Mouse (Mus musculus) cerebellum, adult 11 months (tissue): ENCODE results near the gene Cd276.

ENCODE experiments used
- DNase-seq: peaks from one replicate; pipeline ENCODE4 v3.0.0; 2022

The Cd276 gene

DNA sequence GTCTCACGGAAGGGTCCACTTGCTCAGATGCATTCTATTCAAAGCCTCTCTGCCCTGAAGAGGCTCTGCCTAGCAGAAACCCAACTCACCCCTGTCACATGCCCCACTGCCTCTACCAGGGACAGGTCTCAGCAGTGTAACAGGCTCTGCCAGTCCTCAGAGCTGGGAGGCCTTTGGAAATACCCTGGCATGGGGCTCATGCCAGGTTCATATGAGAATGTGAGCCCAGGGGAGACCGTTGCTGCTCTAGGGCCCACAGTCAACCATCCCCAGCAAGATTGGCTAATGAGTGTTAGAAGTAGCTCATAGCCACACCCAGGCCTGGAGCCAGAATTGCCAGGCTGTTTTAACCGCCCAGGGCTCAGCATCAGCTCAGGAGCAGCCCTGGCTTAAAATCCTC, 5.5 kb downstream of the Cd276 start:
- no peak for DNase-seq

- no peak for DNase-seq
These were observed 6.3 kb downstream of the Cd276 start for GRCm38 (mm10) chr9:58548897-58549296.

DNA sequence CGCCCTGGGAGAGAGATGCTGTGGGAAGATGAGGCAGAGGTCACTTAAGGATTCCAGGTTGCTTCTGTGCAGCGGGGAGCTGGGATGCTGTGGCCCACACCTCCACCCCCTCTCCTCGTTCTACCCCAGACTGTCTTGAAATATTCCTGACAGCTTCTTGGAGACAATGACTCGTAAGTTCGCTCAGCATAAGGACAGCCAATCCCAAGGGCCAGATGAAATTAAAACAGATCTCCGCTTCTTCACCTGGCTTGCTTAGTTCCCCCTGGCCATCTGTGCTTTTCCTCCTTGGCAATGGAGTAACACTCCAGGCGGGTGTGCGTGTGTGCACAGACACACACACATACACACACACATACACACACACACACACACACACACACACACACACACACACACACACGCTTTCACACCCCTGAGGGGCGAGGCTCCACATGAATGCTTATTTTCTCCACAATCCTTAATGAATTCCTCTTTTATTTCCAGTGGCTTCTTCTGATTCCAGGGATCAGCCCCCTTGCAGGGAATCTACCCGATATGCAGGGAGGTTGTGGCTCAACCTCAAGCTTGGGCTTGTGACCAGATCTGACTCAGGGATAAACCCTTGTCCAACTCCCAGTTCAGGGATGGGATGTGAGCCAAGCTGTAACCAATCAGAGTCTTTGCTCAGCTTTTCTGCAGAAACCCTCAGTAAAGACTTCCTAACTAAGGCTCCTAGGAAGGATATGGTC, 8.4 kb downstream of the Cd276 start:
- peak; percentile 64 for DNase-seq

DNA sequence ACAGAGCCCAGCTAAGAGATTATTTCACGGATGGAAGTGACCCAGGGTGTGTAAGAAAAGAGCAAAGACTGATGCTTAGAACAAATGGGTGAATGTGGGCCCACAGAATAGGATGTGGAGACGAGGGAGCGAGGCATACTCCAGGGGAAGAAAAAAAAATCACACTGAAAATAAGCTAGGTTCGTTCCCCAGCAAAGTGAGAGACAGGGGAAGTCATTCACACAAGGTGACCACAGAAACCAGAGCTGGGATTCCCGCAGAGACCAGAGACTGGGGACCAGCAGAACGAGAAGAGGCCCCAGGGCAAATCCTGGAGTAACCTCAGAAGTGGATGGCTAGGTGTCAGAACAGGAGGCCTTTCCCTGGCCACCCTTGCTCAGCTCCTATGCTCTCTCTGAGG, 9.8 kb downstream of the Cd276 start:
- no peak for DNase-seq

DNA sequence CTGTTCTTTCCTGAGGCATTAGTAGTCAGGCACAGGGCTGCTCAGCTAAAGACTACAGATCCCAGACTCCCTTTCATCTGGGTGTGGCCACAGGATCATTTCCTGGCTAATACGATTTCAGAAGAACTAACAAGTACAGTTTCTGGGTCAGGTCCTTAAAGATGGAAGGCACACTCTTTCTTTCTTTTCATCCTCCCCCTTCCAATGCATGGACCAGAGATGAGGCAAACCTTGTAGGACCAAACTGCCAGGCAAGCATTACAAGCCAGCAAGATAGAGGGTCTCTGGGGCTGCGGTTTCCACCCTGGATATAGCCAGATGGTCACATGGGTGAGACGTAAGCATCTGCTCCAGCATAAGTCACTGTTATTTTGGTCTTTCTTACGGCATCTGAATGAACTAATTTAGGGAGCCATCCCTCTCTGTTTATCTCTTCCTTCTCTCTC, 10.3 kb downstream of the Cd276 start:
- no peak for DNase-seq

- peak; percentile 50 for DNase-seq
These were observed 13.3 kb downstream of the Cd276 start for GRCm38 (mm10) chr9:58541895-58542338.

GRCm38 (mm10) chr9:58539886-58540285, 15.4 kb downstream of the Cd276 start:
- peak; percentile 50 for DNase-seq

DNA sequence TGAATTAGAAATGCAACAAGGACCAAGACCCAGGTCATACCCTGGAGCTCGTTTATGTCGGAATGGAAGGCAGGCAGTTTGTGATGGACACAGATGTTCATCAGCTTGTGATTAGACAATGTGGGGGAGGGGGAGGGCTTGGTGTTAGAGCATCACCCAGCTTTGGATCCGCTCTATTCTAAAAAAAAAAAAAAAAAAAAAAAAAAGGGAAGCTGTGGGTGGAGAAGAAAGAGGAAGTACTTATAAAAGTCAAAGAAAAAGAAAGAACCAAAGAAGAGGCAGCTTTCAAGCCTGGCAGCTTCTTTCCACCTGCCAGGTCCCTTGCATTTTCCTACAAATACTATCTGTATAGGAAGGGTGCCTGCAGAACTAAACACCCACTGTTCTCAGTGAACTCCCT, 17.5 kb downstream of the Cd276 start:
- DNase-seq: no peak

- DNase-seq: no peak
These were observed 19.6 kb downstream of the Cd276 start for GRCm38 (mm10) chr9:58535447-58536134.

DNA sequence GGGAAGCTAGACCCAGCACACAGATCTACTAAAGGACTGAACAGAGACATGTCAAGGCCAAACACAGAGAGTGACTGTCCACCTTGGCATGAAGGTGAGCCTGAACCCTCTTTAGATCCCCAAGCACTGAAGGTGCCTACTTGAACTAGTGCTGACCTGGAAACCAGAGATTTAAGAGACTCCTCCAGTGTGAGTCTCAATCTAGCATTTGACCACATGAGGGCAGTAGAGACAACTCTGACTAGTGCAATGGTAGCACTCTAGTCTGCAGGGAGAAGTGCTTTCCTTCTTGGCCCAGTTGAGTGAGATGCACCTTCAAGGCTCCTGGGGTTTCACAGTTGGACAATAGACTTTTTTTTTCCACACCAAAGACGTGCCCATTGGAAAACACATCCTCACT, 20.5 kb downstream of the Cd276 start:
- DNase-seq: peak; percentile 56

DNA sequence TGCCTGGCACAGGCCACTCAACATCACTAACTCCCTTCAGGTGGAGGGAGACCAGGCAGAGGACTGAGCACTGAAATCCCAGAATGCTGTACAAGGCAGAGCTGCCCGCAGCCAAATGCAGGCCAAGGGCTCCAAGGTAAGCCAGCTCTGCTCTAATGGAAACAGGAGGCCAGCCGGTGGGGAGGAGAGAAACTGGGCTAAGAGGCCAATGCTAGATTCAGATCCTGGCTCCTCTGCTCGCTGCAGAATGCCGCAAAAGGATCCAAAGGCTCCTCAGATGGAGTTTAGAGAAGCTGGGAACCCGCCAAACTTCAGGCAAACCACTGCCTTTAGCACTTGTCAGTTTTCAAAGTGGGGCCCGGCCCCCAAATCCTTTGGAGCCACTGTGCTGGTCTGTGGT, 21.9 kb downstream of the Cd276 start:
- peak; percentile 69 for DNase-seq

DNA sequence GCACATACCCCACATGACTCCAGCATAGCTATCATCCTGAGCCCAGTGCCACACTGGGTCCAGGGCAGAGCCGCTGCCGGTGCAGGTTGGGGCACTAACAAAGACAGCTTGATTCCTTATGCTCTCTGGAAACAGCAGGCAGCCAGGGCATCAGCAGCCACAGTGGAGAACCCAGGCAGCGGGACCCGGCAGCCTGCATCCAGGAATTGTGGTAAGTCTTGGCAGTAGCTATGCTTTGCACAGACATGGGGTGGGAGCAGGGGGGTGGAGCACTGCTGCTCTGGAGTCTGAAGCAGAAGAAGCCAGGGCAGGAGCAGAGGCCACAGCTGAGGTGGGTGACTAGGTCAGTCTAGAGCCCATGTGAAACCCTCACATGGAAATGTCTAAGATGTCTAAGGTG, 23.0 kb downstream of the Cd276 start:
- no peak for DNase-seq

DNA sequence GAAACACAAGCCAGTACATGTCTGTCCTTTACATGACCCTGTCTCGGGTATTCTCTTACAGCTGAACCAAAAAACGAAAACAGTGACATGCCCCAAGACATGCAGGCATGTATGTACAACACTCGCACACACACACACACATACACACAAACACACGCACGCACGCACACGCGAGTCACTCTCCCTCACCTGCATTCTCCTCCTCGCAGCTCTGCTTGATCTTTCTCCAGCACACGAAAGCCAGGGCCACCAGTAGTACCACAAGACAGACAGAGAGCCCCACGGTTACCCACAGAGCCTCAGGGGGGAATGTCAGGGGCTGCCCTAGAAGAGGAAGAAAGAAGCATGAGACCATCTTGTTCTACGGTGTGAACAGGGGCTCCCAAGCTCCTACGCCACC, 24.8 kb downstream of the Cd276 start:
- no peak for DNase-seq

- DNase-seq: no peak
These were observed 27.4 kb downstream of the Cd276 start for GRCm38 (mm10) chr9:58527841-58528240.

GRCm38 (mm10) chr9:58525108-58525507, 30.1 kb downstream of the Cd276 start:
- no peak for DNase-seq

DNA sequence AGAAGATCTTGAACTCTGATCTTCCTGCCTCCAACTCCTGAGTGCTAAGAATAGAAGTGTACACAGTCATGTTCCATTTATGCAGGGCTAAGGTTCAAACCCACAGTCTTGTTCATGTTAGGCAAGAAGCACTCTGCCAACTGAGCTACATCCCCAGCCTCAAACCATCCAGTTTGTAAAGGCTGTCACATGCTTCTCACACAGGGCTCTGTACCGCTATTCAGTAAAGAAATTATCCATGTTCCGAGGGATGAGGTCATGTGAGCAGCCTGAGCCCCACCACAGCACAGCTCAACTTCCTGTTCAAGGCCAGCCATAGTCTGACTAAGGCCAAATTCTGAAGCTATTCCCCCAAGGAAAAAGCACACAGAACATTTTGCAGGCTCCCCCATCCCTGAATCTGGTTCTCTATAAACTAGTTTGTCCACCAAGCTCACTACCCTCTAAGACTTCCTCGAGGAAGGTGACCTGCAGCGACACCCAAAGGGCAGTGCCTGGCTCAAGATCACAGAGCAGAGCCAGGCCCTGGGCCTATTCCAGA, 33.3 kb downstream of the Cd276 start:
- DNase-seq: no peak

- peak; percentile 66 for DNase-seq
These were observed 34.2 kb downstream of the Cd276 start for GRCm38 (mm10) chr9:58520816-58521581.

- no peak for DNase-seq
These were observed 35.3 kb downstream of the Cd276 start for GRCm38 (mm10) chr9:58519953-58520352.

GRCm38 (mm10) chr9:58517866-58518750, 37.1 kb downstream of the Cd276 start:
- DNase-seq: no peak

- peak; percentile 58 for DNase-seq
These were observed 38.8 kb downstream of the Cd276 start for GRCm38 (mm10) chr9:58516480-58516879.

- no peak for DNase-seq
These were observed 41.5 kb downstream of the Cd276 start for GRCm38 (mm10) chr9:58513749-58514148.

GRCm38 (mm10) chr9:58510452-58510851, 44.8 kb downstream of the Cd276 start:
- no peak for DNase-seq
